Mouse (Mus musculus) lung, adult 2 months (tissue): Measurements from ENCODE around the gene Als2cl.

Source experiments
- CTCF ChIP-seq: fragments of 200-500 bp; IDR thresholded peaks from 2 replicates; pipeline ENCODE4 v1.5.1; 2011; ENCODE audit warnings: mild to moderate bottlenecking, low read length, control low read depth; ENCODE audit not compliant: insufficient read depth
- POLR2A ChIP-seq: fragments of 200-500 bp; IDR thresholded peaks from 2 replicates; pipeline ENCODE4 v1.6.1; 2011; ENCODE audit warnings: low read depth, mild to moderate bottlenecking, control low read depth, low read length, borderline replicate concordance; ENCODE audit errors: extremely low read depth

GRCm38 (mm10) chr9:110947261-110947661 lies 67.6 kb downstream of the Als2cl start:
- TF ChIP-seq CTCF (no peak), POLR2A (no peak)
